Mouse (Mus musculus) ES-E14 (cell line): ENCODE measurements at regions not wholly inside any gene's neighbourhood (a gene's known extent, or its start where the extent isn't known, plus 50 kb on each side); places are given as distances from the start of the nearest gene placed in this dataset.

Experiments used
- CHD2 ChIP-seq: IDR thresholded peaks from 2 replicates; pipeline ENCODE4 v1.6.1; 2014; ENCODE audit warnings: mild to moderate bottlenecking, low read depth, low read length, inconsistent platforms
- HCFC1 ChIP-seq: IDR thresholded peaks from 2 replicates; pipeline ENCODE4 v1.6.1; 2012; ENCODE audit warnings: low read length, inconsistent platforms, borderline replicate concordance; ENCODE audit not compliant: insufficient read depth
- ZC3H11A ChIP-seq: IDR thresholded peaks from 2 replicates; pipeline ENCODE4 v1.6.1; 2012; ENCODE audit warnings: low read depth, mild to moderate bottlenecking, inconsistent platforms, low read length, borderline replicate concordance
- ZNF384 ChIP-seq: IDR thresholded peaks from 2 replicates; pipeline ENCODE4 v1.6.1; 2012; ENCODE audit warnings: low read depth, low read length, inconsistent platforms

DNA sequence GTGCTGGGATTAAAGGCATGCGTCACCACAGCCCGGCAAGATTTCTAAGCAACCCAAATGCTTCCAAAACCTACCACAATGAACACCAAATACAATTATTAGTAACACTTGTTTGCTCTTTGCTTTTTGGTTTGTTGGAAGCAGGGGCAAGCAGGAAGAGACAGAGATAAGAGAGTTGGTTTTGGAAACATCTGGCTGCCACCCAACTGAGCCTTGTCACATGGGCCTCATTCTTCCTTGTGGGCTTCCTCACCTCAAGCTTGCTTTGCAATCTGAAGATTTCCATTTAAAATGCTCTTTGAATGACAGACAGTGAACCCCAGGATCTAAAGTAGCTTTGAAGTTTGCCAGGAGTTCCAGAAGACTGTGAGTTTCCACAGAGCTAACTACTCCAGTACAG, 60.6 kb upstream of the Tle4 start:
- TF ChIP-seq ZNF384 (no peak), CHD2 (no peak), ZC3H11A (no peak), HCFC1 (no peak)
